Mouse (Mus musculus) intestine, embryonic 15.5 days (tissue): ENCODE results near the gene Hoxc11. TPM values are rescaled to one million over a fixed set of nuclear protein-coding genes. Genes with fewer than 3 reads are reported as not detected.

Source experiments
- ATAC-seq: fragments of 200-750 bp; cut with Nextera tagmentation; 2 replicates; pipeline ENCODE4 v1.8.0; 2017; ENCODE audit warnings: moderate TSS enrichment, moderate library complexity
- H3K27ac ChIP-seq: fragments of 300-500 bp; sonication (generic); 2 replicates; pipeline ENCODE4 v1.5.1; 2015; ENCODE audit warnings: mild to moderate bottlenecking, inconsistent platforms
- H3K27me3 ChIP-seq: fragments of 300-500 bp; sonication (generic); replicated peaks from 2 replicates; pipeline ENCODE4 v1.6.1; 2015; ENCODE audit warnings: inconsistent platforms
- H3K36me3 ChIP-seq: fragments of 300-500 bp; sonication (generic); 2 replicates; pipeline ENCODE4 v1.6.1; 2015; ENCODE audit warnings: inconsistent platforms
- H3K4me1 ChIP-seq: fragments of 300-500 bp; sonication (generic); replicated peaks from 2 replicates; pipeline ENCODE4 v1.6.1; 2015; ENCODE audit warnings: inconsistent platforms
- H3K4me2 ChIP-seq: fragments of 300-500 bp; sonication (generic); replicated peaks from 2 replicates; pipeline ENCODE4 v1.6.1; 2015; ENCODE audit warnings: mild to moderate bottlenecking, inconsistent platforms
- H3K4me3 ChIP-seq: fragments of 300-500 bp; sonication (generic); replicated peaks from 2 replicates; pipeline ENCODE4 v1.5.1; 2015; ENCODE audit warnings: inconsistent platforms
- H3K9ac ChIP-seq: fragments of 300-500 bp; sonication (generic); 2 replicates; pipeline ENCODE4 v1.6.1; 2015; ENCODE audit warnings: inconsistent platforms
- H3K9me3 ChIP-seq: fragments of 300-500 bp; sonication (generic); 2 replicates; pipeline ENCODE4 v1.6.1; 2016; ENCODE audit warnings: inconsistent platforms
- WGBS: fragments of 180-500 bp; shearing (Covaris S2); methylation state at CpG from one replicate; pipeline ENCODE4 v1.1.7; 2015; 5-methylcytosine and 5-hydroxymethylcytosine counted together
- polyA plus RNA-seq: library from polyadenylated mRNA; unstranded; fragments of >200 nt; fragmentation: Nextera tagmentation; extraction: Ambion mirVana; gene quantifications from 2 replicates; pipeline ENCODE4 v1.2.1, GENCODE M21; 2015

Gene Hoxc11
- polyA plus RNA-seq = not detected in 2 replicates

DNA sequence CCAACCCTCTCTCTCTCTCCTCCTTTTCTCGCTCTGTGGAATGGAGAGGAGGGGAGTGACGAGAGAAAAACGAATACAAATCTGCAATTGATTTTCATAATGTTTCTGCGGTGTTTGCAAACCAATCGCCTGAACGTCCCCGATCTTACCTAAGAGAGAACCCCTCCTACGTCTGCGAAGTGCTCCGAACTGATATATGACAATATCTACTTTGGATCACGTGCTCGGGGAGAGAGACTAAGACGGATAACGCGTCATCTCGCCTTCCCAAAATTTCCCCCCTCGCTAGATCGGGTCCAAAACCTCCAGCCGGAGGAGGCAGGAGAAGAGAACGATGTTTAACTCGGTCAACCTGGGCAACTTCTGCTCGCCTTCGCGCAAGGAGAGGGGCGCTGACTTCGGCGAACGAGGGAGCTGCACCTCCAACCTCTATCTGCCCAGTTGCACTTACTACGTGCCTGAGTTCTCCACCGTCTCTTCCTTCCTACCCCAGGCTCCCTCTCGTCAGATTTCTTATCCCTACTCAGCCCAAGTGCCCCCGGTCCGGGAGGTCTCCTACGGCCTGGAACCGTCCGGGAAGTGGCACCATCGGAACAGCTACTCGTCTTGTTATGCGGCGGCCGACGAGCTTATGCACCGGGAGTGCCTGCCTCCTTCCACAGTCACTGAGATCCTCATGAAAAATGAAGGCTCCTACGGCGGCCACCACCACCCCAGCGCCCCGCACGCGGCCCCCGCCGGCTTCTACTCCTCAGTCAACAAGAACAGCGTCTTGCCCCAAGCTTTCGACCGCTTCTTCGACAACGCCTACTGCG is at the start of gene Hoxc11:
Gene Hoxc11, plus strand, starts transcription at position 236 of the 815 bp plus-strand sequence.
- H3K9ac ChIP-seq = no peak within 1 kb of the TSS
- H3K4me3 ChIP-seq = 0 out of 2 replicates have a peak within 1 kb of the TSS, but pooled peaks have one; percentile 3
- H3K4me1 ChIP-seq = no peaks in the 10 kb centered on the region
- no peak within 1 kb of the TSS for H3K4me2 ChIP-seq
- H3K36me3 ChIP-seq = no peaks in the 10 kb centered on the region
- 1% methylated on average over 57 of the region's 57 CpGs for WGBS
- peak; percentile 12 for ATAC-seq
- H3K27ac ChIP-seq = no peak within 1 kb of the TSS
- H3K9me3 ChIP-seq = no peaks in the 10 kb centered on the region
- H3K27me3 ChIP-seq = peaks cover 92% of the 10 kb centered on the region

GRCm38 (mm10) chr15:102904946-102905345 is 49.3 kb upstream of the Hoxc11 start:
- WGBS = 46% methylated on average over 1 of the region's 1 CpGs
- H3K4me1 ChIP-seq = no peaks in the 10 kb centered on the region
- no peak overlapping the region for H3K27ac ChIP-seq
- H3K27me3 ChIP-seq = peaks cover 64% of the 10 kb centered on the region
- H3K36me3 ChIP-seq = no peaks in the 10 kb centered on the region
- H3K9me3 ChIP-seq = no peaks in the 10 kb centered on the region
- no peak overlapping the region for H3K4me2 ChIP-seq
- H3K4me3 ChIP-seq = no peak overlapping the region
- no peak overlapping the region for H3K9ac ChIP-seq
- ATAC-seq = no peak

GRCm38 (mm10) chr15:102909536-102909935 is 44.7 kb upstream of the Hoxc11 start:
- H3K4me2 ChIP-seq = no peak overlapping the region
- no peaks in the 10 kb centered on the region for H3K36me3 ChIP-seq
- no peak overlapping the region for H3K9ac ChIP-seq
- H3K9me3 ChIP-seq = no peaks in the 10 kb centered on the region
- WGBS = 5% methylated on average over 4 of the region's 4 CpGs
- ATAC-seq = no peak
- no peak overlapping the region for H3K27ac ChIP-seq
- H3K4me1 ChIP-seq = no peaks in the 10 kb centered on the region
- no peak overlapping the region for H3K4me3 ChIP-seq
- H3K27me3 ChIP-seq = peaks cover 80% of the 10 kb centered on the region

GRCm38 (mm10) chr15:102910038-102910437 is 44.2 kb upstream of the Hoxc11 start:
- Histone ChIP-seq H3K9me3 (no peaks in the 10 kb centered on the region), H3K27me3 (peaks cover 80% of the 10 kb centered on the region), H3K4me2 (no peak overlapping the region), H3K4me1 (no peaks in the 10 kb centered on the region), H3K36me3 (no peaks in the 10 kb centered on the region), H3K4me3 (no peak overlapping the region), H3K27ac (no peak overlapping the region), H3K9ac (no peak overlapping the region)
- no peak for ATAC-seq
- under 1% methylated on average over 18 of the region's 18 CpGs for WGBS

GRCm38 (mm10) chr15:102910496-102911095 is 43.6 kb upstream of the Hoxc11 start:
- H3K9me3 ChIP-seq = no peaks in the 10 kb centered on the region
- no peak for ATAC-seq
- no peak overlapping the region for H3K4me3 ChIP-seq
- no peaks in the 10 kb centered on the region for H3K36me3 ChIP-seq
- no peak overlapping the region for H3K4me2 ChIP-seq
- WGBS = 2% methylated on average over 22 of the region's 22 CpGs
- H3K27me3 ChIP-seq = peaks cover 76% of the 10 kb centered on the region
- H3K27ac ChIP-seq = no peak overlapping the region
- H3K9ac ChIP-seq = no peak overlapping the region
- no peaks in the 10 kb centered on the region for H3K4me1 ChIP-seq

- H3K9me3 ChIP-seq = no peaks in the 10 kb centered on the region
- H3K27ac ChIP-seq = no peak overlapping the region
- no peaks in the 10 kb centered on the region for H3K4me1 ChIP-seq
- under 1% methylated on average over 19 of the region's 19 CpGs for WGBS
- no peak overlapping the region for H3K4me2 ChIP-seq
- H3K27me3 ChIP-seq = peaks cover 86% of the 10 kb centered on the region
- no peaks in the 10 kb centered on the region for H3K36me3 ChIP-seq
- no peak overlapping the region for H3K4me3 ChIP-seq
- H3K9ac ChIP-seq = no peak overlapping the region
- no peak for ATAC-seq
These were observed 41.1 kb upstream of the Hoxc11 start for GRCm38 (mm10) chr15:102913038-102913585.

GRCm38 (mm10) chr15:102917972-102918572 is 36.2 kb upstream of the Hoxc11 start:
- no peak overlapping the region for H3K27ac ChIP-seq
- H3K9me3 ChIP-seq = no peaks in the 10 kb centered on the region
- H3K27me3 ChIP-seq = peaks cover 91% of the 10 kb centered on the region
- no peak overlapping the region for H3K9ac ChIP-seq
- 2% methylated on average over 20 of the region's 20 CpGs for WGBS
- ATAC-seq = no peak
- H3K4me2 ChIP-seq = no peak overlapping the region
- no peak overlapping the region for H3K4me3 ChIP-seq
- peaks cover 9% of the 10 kb centered on the region; the same call in 1 of the 2 replicates for H3K4me1 ChIP-seq
- no peaks in the 10 kb centered on the region for H3K36me3 ChIP-seq

GRCm38 (mm10) chr15:102918611-102919265 is 35.5 kb upstream of the Hoxc11 start:
- ATAC-seq = no peak
- Histone ChIP-seq H3K9ac (no peak overlapping the region), H3K36me3 (no peaks in the 10 kb centered on the region), H3K27me3 (peaks cover 92% of the 10 kb centered on the region), H3K9me3 (no peaks in the 10 kb centered on the region), H3K4me2 (no peak overlapping the region), H3K4me3 (no peak overlapping the region), H3K4me1 (peaks cover 9% of the 10 kb centered on the region; the same call in 1 of the 2 replicates), H3K27ac (no peak overlapping the region)
- 4% methylated on average over 7 of the region's 7 CpGs for WGBS

- no peak for ATAC-seq
- Histone ChIP-seq H3K4me1 (peaks cover 9% of the 10 kb centered on the region; the same call in 1 of the 2 replicates), H3K9ac (no peak overlapping the region), H3K27ac (no peak overlapping the region), H3K4me3 (no peak overlapping the region), H3K9me3 (no peaks in the 10 kb centered on the region), H3K36me3 (no peaks in the 10 kb centered on the region), H3K4me2 (no peak overlapping the region), H3K27me3 (peaks cover 93% of the 10 kb centered on the region)
- WGBS = 6% methylated on average over 12 of the region's 12 CpGs
These were observed 34.7 kb upstream of the Hoxc11 start for GRCm38 (mm10) chr15:102919336-102920180.

- Histone ChIP-seq H3K27ac (no peak overlapping the region), H3K9me3 (no peaks in the 10 kb centered on the region), H3K36me3 (no peaks in the 10 kb centered on the region), H3K4me3 (peak overlapping the region; percentile 17), H3K27me3 (peaks cover 95% of the 10 kb centered on the region), H3K4me2 (peak overlapping the region; percentile 49), H3K4me1 (peaks cover 9% of the 10 kb centered on the region; the same call in 1 of the 2 replicates), H3K9ac (no peak overlapping the region)
- under 1% methylated on average over 20 of the region's 20 CpGs for WGBS
- peak; percentile 66 for ATAC-seq
These were observed 33.6 kb upstream of the Hoxc11 start for GRCm38 (mm10) chr15:102920619-102921018.
